Mouse (Mus musculus): Measurements from ENCODE around the gene Katnal1. TPM values are rescaled to one million over a fixed set of nuclear protein-coding genes. Genes with fewer than 3 reads are reported as not detected.

Katnal1 gene
- polyA plus RNA-seq (2015; fragmentation: Nextera tagmentation; extraction: Ambion mirVana): 8.1 and 9.0 TPM in 2 replicates

DNA sequence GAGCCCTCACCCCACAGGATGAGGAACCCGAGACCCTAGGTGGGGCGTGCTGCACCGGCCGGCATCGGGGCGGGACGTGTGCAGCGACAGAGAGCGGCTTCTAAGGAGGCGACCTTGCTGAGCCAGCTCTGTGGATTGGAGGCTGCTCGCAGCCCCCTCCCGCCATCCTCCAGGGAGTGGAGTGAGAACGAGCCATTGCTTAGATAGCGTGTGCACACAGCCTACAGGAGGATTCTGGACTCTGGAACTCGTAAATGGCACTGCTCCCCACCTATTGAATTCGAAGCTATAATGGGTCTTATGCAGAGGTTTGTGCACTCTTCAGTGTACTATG, at the start of gene Katnal1:
Gene Katnal1, minus strand, starts transcription at position 205 of the 334 bp plus-strand sequence.
- H3K4me1 ChIP-seq (replicated peaks): peaks cover 74% of the 10 kb centered on the region
- H3K27ac ChIP-seq (replicated peaks): peak within 1 kb of the TSS; percentile 98
- no peaks in the 10 kb centered on the region for H3K9me3 ChIP-seq (replicated peaks)
- H3K36me3 ChIP-seq (replicated peaks): peaks cover 25% of the 10 kb centered on the region
- no peaks in the 10 kb centered on the region for H3K27me3 ChIP-seq
- 1% methylated on average over 16 of the region's 16 CpGs for WGBS (ENCODE audit: insufficient replicate concordance)
- peak; percentile 13; the same call in 1 of the 2 replicates for ATAC-seq (ENCODE audit: insufficient read depth)
- peak within 1 kb of the TSS; percentile 87 for H3K9ac ChIP-seq
- H3K4me2 ChIP-seq: peak within 1 kb of the TSS; percentile 98
- H3K4me3 ChIP-seq (replicated peaks): peak within 1 kb of the TSS; percentile 87

DNA sequence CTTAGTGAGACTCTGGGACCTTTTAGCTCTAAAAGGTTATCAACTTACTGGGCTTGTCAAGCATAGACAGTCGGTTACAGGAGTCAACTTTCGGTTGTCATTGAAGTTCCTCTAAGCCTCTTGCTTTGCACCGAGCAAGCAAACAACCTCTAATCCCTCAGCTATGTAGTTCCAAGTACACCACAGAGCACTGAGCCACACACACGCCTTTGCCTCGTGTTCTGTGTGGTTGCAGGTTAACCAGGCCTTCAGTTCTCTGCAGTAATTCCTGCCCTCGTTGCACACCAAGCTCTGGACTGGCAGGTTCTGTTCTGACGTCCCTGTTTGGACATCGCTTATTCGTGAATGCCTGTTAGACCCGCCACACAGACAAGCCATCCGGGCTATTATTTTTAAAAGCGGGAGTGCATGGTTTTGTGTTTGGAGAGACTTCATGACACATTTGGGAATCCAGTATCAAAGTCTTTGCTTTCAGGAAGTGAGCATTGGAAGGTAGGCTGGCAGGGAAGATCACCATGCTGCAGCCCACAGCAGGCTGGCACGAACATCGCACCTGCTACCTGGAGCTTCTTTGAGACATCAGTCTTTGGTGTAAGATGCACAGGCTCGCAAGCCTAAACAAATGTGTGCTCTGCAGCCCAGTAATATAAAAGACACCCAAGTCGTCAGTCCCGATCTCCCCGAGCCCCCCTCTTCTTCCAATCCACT, 49.5 kb upstream of the Katnal1 start:
- Histone ChIP-seq H3K9me3 (replicated peaks) (no peaks in the 10 kb centered on the region), H3K4me3 (replicated peaks) (no peak overlapping the region), H3K4me2 (0 out of 2 replicates have a peak overlapping the region, but pooled peaks have one; percentile 5), H3K9ac (no peak overlapping the region), H3K27me3 (no peaks in the 10 kb centered on the region), H3K36me3 (replicated peaks) (no peaks in the 10 kb centered on the region), H3K27ac (replicated peaks) (peak overlapping the region; percentile 68), H3K4me1 (replicated peaks) (peaks cover 35% of the 10 kb centered on the region)
- 50% methylated on average over 18 of the region's 18 CpGs for WGBS (ENCODE audit: insufficient replicate concordance)
- peak; percentile 64 for ATAC-seq (ENCODE audit: insufficient read depth)

DNA sequence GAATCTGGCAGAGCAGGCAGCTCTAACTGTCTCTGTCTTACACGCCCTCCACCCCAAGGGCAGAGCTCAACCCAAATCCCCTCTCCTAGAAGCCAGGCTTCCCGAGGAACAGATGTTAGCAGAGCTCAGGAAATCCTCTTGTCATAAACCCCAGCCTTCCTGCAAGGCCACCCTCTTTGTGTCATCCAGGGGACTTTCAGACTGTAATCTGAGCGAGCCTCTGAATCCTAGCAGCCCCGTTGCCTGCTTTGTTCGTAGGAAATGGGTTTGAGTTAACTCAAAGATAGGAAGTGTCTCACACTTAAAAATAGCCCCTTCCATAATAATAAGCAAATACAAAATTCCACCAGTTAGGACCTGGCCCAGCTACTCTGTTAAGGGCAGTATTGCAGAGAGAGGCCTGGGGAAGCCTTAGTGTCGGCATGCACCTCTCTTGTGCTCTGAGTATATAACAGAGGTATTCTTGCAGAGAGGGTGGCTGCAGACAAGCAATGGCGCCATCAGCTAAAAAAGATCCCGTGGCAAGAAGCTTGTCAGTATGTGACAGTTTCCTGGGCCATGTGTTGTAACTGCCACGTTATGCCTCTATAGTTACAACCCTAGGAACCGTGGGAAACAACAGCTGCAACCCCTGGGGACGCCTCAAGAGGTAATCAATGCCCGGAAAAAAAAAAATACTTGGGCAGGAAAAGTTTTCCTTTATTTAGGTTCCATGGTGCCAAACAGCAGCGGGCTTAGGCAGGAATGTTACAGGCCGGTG, 48.8 kb upstream of the Katnal1 start:
- Histone ChIP-seq H3K9ac (no peak overlapping the region), H3K4me2 (0 out of 2 replicates have a peak overlapping the region, but pooled peaks have one; percentile 5), H3K36me3 (replicated peaks) (no peaks in the 10 kb centered on the region), H3K27ac (replicated peaks) (peak overlapping the region; percentile 68), H3K4me3 (replicated peaks) (no peak overlapping the region), H3K4me1 (replicated peaks) (peaks cover 35% of the 10 kb centered on the region), H3K9me3 (replicated peaks) (no peaks in the 10 kb centered on the region), H3K27me3 (no peaks in the 10 kb centered on the region)
- 16% methylated on average over 14 of the region's 14 CpGs for WGBS (ENCODE audit: insufficient replicate concordance)
- 0 out of 2 replicates have a peak, but pooled peaks have one; percentile 23 for ATAC-seq (ENCODE audit: insufficient read depth)

DNA sequence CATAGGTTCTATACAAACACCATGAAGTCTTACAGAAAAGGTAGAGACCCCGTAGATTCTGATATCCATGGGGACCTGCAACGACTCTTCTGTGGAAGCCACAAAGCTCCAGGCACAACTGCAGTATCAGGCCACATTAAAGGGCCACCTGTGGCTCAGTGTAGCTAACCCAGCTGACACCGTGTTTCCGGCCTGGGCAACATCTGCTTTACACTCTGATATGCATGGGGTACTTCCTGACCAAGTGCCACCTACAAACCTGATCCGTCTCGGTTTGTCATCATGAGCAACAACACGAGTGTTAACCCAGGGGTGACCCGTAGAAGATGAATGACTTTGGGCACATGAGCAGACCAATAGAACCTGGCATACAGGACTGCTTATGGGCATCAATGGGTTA, 47.8 kb upstream of the Katnal1 start:
- Histone ChIP-seq H3K4me2 (no peak overlapping the region), H3K27me3 (no peaks in the 10 kb centered on the region), H3K4me1 (replicated peaks) (peaks cover 35% of the 10 kb centered on the region), H3K9ac (no peak overlapping the region), H3K4me3 (replicated peaks) (no peak overlapping the region), H3K36me3 (replicated peaks) (no peaks in the 10 kb centered on the region), H3K27ac (replicated peaks) (no peak overlapping the region), H3K9me3 (replicated peaks) (no peaks in the 10 kb centered on the region)
- no peak for ATAC-seq (ENCODE audit: insufficient read depth)
- 56% methylated on average over 8 of the region's 8 CpGs for WGBS (ENCODE audit: insufficient replicate concordance)

DNA sequence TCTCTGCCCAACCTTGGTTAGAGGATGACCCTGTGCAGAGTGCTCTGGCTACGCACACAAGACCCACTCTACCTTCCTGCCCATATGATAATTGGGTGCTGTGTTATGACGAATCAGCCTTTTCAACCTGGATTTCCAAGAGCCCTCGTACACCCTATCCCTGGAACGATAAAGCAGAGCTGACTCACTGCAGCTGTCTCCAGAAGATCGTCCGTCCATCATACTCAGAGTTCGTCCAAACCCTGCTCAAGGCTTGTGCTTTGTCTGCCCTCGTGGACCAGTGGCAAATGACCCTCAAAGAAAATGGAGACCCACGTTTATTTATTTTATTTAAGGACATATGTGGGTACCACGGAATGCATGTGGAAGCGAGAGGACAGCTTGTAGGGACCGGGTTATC, 45.9 kb upstream of the Katnal1 start:
- Histone ChIP-seq H3K4me2 (no peak overlapping the region), H3K9me3 (replicated peaks) (no peaks in the 10 kb centered on the region), H3K4me3 (replicated peaks) (no peak overlapping the region), H3K4me1 (replicated peaks) (peaks cover 40% of the 10 kb centered on the region), H3K36me3 (replicated peaks) (no peaks in the 10 kb centered on the region), H3K27ac (replicated peaks) (no peak overlapping the region), H3K9ac (no peak overlapping the region), H3K27me3 (no peaks in the 10 kb centered on the region)
- ATAC-seq (ENCODE audit: insufficient read depth): no peak
- 73% methylated on average over 12 of the region's 12 CpGs for WGBS (ENCODE audit: insufficient replicate concordance)

DNA sequence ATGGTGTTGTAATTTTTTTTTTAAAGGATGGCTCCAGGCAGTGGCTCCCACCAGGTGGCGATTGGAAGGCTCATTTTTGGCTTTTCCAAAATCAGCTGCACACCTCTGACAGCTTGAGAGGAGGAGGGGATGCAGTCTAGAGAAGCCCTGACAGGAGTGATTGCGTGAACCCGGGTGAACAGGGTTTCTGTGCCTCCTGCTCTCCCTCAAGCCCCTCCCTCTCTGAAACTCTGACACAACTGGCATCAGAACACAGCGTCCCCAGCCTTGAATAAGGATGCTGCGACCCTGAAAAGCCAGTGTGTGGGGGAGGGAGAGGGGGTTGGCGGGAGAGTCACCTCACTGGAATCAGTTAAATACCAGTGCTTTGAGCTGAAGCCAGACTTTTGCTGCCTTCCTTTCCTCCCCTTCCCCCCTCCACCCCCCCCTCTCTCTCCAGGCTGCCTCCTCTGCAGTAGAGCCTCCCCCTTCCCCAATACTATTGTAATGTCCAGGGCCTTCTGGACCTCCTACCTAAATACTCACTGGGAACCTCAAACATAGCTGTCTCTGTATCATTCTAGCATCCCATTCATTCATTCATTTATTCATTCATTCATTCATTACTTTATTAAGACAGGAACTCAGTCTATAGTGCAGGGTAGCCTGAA, 44.0 kb upstream of the Katnal1 start:
- Histone ChIP-seq H3K36me3 (replicated peaks) (no peaks in the 10 kb centered on the region), H3K4me3 (replicated peaks) (no peak overlapping the region), H3K4me1 (replicated peaks) (peaks cover 41% of the 10 kb centered on the region), H3K27ac (replicated peaks) (no peak overlapping the region), H3K9ac (no peak overlapping the region), H3K9me3 (replicated peaks) (no peaks in the 10 kb centered on the region), H3K27me3 (no peaks in the 10 kb centered on the region), H3K4me2 (no peak overlapping the region)
- no peak for ATAC-seq (ENCODE audit: insufficient read depth)
- 25% methylated on average over 6 of the region's 6 CpGs for WGBS (ENCODE audit: insufficient replicate concordance)

DNA sequence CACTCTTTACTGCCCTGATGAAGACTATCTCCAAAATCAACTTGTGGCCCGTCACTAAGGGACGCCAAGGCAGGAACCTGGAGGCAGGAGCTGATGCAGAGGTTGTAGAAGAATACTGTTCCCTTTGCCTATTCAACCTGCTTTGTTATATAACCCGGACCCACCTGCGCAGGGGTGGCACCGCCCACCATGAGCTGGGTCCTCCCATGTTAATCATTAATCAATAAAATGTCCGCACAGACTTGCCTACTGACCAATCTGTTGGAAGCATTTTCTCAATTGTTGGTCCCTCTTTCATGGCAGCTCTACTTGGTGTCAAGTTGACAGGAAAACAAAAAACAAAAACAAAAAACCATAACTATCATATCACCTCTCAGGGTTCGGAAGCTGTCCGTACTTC, 43.0 kb upstream of the Katnal1 start:
- Histone ChIP-seq H3K36me3 (replicated peaks) (no peaks in the 10 kb centered on the region), H3K27me3 (no peaks in the 10 kb centered on the region), H3K9me3 (replicated peaks) (no peaks in the 10 kb centered on the region), H3K9ac (no peak overlapping the region), H3K4me1 (replicated peaks) (peaks cover 43% of the 10 kb centered on the region), H3K27ac (replicated peaks) (no peak overlapping the region), H3K4me3 (replicated peaks) (no peak overlapping the region), H3K4me2 (no peak overlapping the region)
- WGBS (ENCODE audit: insufficient replicate concordance): 79% methylated on average over 8 of the region's 8 CpGs
- ATAC-seq (ENCODE audit: insufficient read depth): no peak

DNA sequence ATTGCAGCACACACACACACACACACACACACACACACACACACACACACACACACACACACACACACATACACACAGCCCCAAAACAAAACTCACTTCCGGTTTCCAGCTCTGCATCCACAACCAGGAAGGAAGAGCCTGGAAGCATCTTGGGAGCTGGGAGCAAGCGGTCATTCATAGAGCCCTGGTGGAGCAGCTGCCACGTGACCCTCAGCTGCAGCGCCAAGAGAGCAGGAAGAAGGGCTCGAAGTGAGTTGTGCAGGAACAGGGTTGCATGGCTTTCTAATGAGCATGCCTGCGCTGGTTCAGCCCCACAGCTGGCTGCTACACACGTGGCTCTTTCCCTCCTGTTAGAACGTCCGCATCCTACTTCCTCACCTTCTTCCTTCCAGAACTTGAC, 40.5 kb upstream of the Katnal1 start:
- WGBS (ENCODE audit: insufficient replicate concordance): 31% methylated on average over 9 of the region's 9 CpGs
- H3K36me3 ChIP-seq (replicated peaks): no peaks in the 10 kb centered on the region
- H3K9me3 ChIP-seq (replicated peaks): no peaks in the 10 kb centered on the region
- no peak overlapping the region for H3K27ac ChIP-seq (replicated peaks)
- no peak overlapping the region for H3K9ac ChIP-seq
- no peaks in the 10 kb centered on the region for H3K27me3 ChIP-seq
- no peak overlapping the region for H3K4me2 ChIP-seq
- H3K4me1 ChIP-seq (replicated peaks): peaks cover 68% of the 10 kb centered on the region
- ATAC-seq (ENCODE audit: insufficient read depth): no peak
- H3K4me3 ChIP-seq (replicated peaks): no peak overlapping the region

DNA sequence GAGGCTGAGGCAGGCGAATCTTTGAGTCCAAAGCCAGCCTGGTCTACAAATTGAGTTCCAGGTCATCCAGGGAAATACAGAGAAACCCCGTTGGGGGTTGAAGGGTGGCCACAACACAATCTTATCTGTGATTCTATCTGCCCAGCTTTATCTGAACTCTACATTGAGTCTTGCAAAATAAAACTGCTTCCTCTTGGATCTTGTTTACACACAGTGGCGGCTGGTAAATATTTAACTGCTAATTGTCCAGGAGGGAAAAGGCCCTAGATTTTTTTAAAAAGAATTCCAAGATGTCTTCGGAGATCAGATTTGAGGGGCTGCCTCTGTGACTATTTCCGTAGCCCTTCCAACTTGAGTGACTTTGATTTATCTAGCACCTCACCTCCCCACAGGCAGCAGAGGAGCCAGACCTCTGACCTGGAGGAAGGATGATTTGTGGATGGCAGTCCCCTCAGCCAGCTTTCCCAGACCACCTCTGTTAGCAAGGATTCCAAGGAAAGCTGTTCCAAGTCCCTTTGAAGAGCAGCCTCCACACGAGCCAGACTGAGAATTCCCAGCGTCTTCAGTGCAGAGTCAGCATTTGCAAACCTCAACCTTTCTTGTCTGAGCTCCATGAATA, 39.9 kb upstream of the Katnal1 start:
- 0 out of 2 replicates have a peak overlapping the region, but pooled peaks have one; percentile 19 for H3K27ac ChIP-seq (replicated peaks)
- peaks cover 71% of the 10 kb centered on the region for H3K4me1 ChIP-seq (replicated peaks)
- no peaks in the 10 kb centered on the region for H3K9me3 ChIP-seq (replicated peaks)
- ATAC-seq (ENCODE audit: insufficient read depth): no peak
- no peak overlapping the region for H3K4me3 ChIP-seq (replicated peaks)
- H3K27me3 ChIP-seq: no peaks in the 10 kb centered on the region
- 45% methylated on average over 7 of the region's 7 CpGs for WGBS (ENCODE audit: insufficient replicate concordance)
- H3K36me3 ChIP-seq (replicated peaks): no peaks in the 10 kb centered on the region
- no peak overlapping the region for H3K4me2 ChIP-seq
- no peak overlapping the region for H3K9ac ChIP-seq

DNA sequence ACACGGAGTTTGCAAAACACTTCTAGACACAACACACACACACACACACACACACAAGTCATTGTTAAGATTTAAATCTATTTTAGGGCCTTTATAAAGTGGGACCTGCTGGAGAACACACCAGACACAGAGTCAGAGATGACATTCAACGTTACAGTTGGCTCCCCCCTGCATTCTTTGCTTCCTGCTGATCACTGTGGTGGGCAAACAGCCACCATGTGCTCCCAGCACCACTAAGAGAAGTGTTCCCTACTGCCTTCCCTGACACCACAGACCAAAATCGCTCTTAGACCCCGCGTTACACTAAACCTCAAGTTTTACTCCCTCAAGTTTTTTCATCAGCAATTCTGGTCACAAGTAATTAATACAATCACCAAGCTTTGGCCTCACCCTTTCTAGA, 39.1 kb upstream of the Katnal1 start:
- Histone ChIP-seq H3K9me3 (replicated peaks) (no peaks in the 10 kb centered on the region), H3K36me3 (replicated peaks) (no peaks in the 10 kb centered on the region), H3K4me3 (replicated peaks) (no peak overlapping the region), H3K4me2 (no peak overlapping the region), H3K4me1 (replicated peaks) (peaks cover 73% of the 10 kb centered on the region), H3K27ac (replicated peaks) (no peak overlapping the region), H3K27me3 (no peaks in the 10 kb centered on the region), H3K9ac (no peak overlapping the region)
- ATAC-seq (ENCODE audit: insufficient read depth): no peak
- 36% methylated on average over 5 of the region's 5 CpGs for WGBS (ENCODE audit: insufficient replicate concordance)

DNA sequence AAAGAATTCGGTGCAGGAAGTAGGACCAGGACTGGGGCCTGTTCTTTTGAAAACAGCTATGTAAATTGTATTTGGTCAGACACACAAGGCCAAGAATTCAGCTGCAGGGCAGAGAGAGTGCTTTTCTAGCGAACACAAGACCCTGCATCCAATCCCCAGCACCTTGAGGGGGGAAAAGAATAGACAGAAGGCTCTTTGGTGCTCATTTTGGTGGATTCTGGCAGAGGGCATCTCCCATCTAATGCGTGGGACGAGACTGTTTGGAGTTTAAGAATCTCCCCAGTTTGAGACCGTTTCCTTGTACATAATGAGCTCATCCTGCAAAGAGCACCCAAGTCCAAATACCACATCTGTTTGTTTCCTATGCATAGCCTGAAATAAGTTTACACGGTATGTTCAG, 37.3 kb upstream of the Katnal1 start:
- H3K4me3 ChIP-seq (replicated peaks): no peak overlapping the region
- no peaks in the 10 kb centered on the region for H3K9me3 ChIP-seq (replicated peaks)
- H3K27me3 ChIP-seq: no peaks in the 10 kb centered on the region
- WGBS (ENCODE audit: insufficient replicate concordance): 54% methylated on average over 6 of the region's 6 CpGs
- no peaks in the 10 kb centered on the region for H3K36me3 ChIP-seq (replicated peaks)
- 0 out of 2 replicates have a peak overlapping the region, but pooled peaks have one; percentile 21 for H3K9ac ChIP-seq
- no peak for ATAC-seq (ENCODE audit: insufficient read depth)
- peaks cover 72% of the 10 kb centered on the region for H3K4me1 ChIP-seq (replicated peaks)
- peak overlapping the region; percentile 63 for H3K4me2 ChIP-seq
- peak overlapping the region; percentile 86 for H3K27ac ChIP-seq (replicated peaks)

All from liver, embryonic 15.5 days (tissue).